Mouse (Mus musculus) MEL (cell line): ENCODE results near the gene Xrcc4. TPM values are rescaled to one million over a fixed set of nuclear protein-coding genes. Genes with fewer than 3 reads are reported as not detected.

Source experiments
- DNase-seq: peaks from one replicate; pipeline ENCODE4 v3.0.0; 2011; ENCODE audit warnings: low read depth, low spot score
- H3K27ac ChIP-seq: 2 replicates; pipeline ENCODE4 v1.5.1; 2012; ENCODE audit warnings: low read depth, mild to moderate bottlenecking, control low read depth, low read length, moderate library complexity; ENCODE audit not compliant: control insufficient read depth
- H3K27me3 ChIP-seq, 2 experiments: fragments of 150-350 bp in 1 of 2; sonication (generic) in 1 of 2; 2 replicates each; pipeline ENCODE4 v1.6.1; 2012; ENCODE audit warnings: low read length in 2 of 2, mild to moderate bottlenecking in 2 of 2, improper control_type of control experiment in 1 of 2, moderate library complexity in 1 of 2; ENCODE audit not compliant: insufficient read depth in 2 of 2, control insufficient read depth in 1 of 2
- H3K36me3 ChIP-seq, 2 experiments: 2 replicates each; pipeline ENCODE4 v1.6.1; 2012 to 2014; ENCODE audit warnings: low read length in 2 of 2, improper control_type of control experiment in 1 of 2, inconsistent platforms in 1 of 2, mild to moderate bottlenecking in 1 of 2; ENCODE audit not compliant: insufficient read depth in 2 of 2, control insufficient read depth in 1 of 2
- H3K4me1 ChIP-seq, 2 experiments: fragments of 150-350 bp in 1 of 2; sonication (generic) in 1 of 2; 2 replicates each; pipeline ENCODE4 v1.6.1; 2012; ENCODE audit warnings: low read length in 2 of 2, improper control_type of control experiment in 1 of 2, mild to moderate bottlenecking in 1 of 2; ENCODE audit not compliant: insufficient read depth in 2 of 2, control insufficient read depth in 1 of 2
- H3K4me3 ChIP-seq, 2 experiments: fragments of 150-350 bp in 1 of 2; sonication (generic) in 1 of 2; 2 replicates each; pipeline ENCODE4 v1.5.1; 2012; ENCODE audit warnings: low read depth in 2 of 2, low read length in 2 of 2, mild to moderate bottlenecking in 2 of 2, moderate library complexity in 2 of 2, control low read depth in 1 of 2, improper control_type of control experiment in 1 of 2; ENCODE audit not compliant: control insufficient read depth in 1 of 2, insufficient read depth in 1 of 2
- H3K79me2 ChIP-seq: 2 replicates; pipeline ENCODE4 v1.6.1; 2012; ENCODE audit warnings: mild to moderate bottlenecking, low read length, moderate library complexity; ENCODE audit not compliant: control insufficient read depth, poor library complexity, insufficient read depth
- H3K9ac ChIP-seq: 2 replicates; pipeline ENCODE4 v1.6.1; 2012; ENCODE audit warnings: low read depth, mild to moderate bottlenecking, control low read depth, low read length, moderate library complexity; ENCODE audit not compliant: control insufficient read depth, poor library complexity, severe bottlenecking
- H3K9me3 ChIP-seq: fragments of 150-350 bp; sonication (generic); replicated peaks from 2 replicates; pipeline ENCODE4 v1.6.1; 2012; ENCODE audit warnings: mild to moderate bottlenecking, low read length, improper control_type of control experiment, moderate library complexity; ENCODE audit not compliant: insufficient read depth
- BHLHE40 ChIP-seq: IDR thresholded peaks from 2 replicates; pipeline ENCODE4 v1.6.1; 2012; ENCODE audit warnings: low read depth, mild to moderate bottlenecking, inconsistent platforms, low read length, improper control_type of control experiment, borderline replicate concordance
- CHD2 ChIP-seq: IDR thresholded peaks from 2 replicates; pipeline ENCODE4 v1.6.1; 2011; ENCODE audit warnings: low read length, improper control_type of control experiment
- CTCF ChIP-seq, 3 experiments: IDR thresholded peaks in 2 of 3; conservative IDR thresholded peaks in 1 of 3; 2 replicates each; pipeline ENCODE4 v1.5.1; 2011 to 2012; ENCODE audit warnings: low read length in 3 of 3, low read depth in 2 of 3, mild to moderate bottlenecking in 2 of 3, improper control_type of control experiment in 1 of 3, inconsistent platforms in 1 of 3, mixed read lengths in 1 of 3, moderate library complexity in 1 of 3; ENCODE audit not compliant: control insufficient read depth in 1 of 3, insufficient read depth in 1 of 3, poor library complexity in 1 of 3, severe bottlenecking in 1 of 3
- ELF1 ChIP-seq: IDR thresholded peaks from 2 replicates; pipeline ENCODE4 v1.6.1; 2014; ENCODE audit warnings: low read depth, mild to moderate bottlenecking, inconsistent platforms, low read length, improper control_type of control experiment, moderate library complexity
- GABPA ChIP-seq: IDR thresholded peaks from 2 replicates; pipeline ENCODE4 v1.6.1; 2012; ENCODE audit warnings: low read depth, mild to moderate bottlenecking, inconsistent platforms, low read length, improper control_type of control experiment, moderate library complexity
- HCFC1 ChIP-seq: IDR thresholded peaks from 2 replicates; pipeline ENCODE4 v1.6.1; 2012; ENCODE audit warnings: low read depth, mild to moderate bottlenecking, inconsistent platforms, low read length, improper control_type of control experiment, moderate library complexity
- KAT2A ChIP-seq: conservative IDR thresholded peaks from 2 replicates; pipeline ENCODE4 v1.6.1; 2012; ENCODE audit warnings: low read depth, low read length, improper control_type of control experiment, inconsistent platforms
- MAFK ChIP-seq: IDR thresholded peaks from 2 replicates; pipeline ENCODE4 v1.6.1; 2011; ENCODE audit warnings: low read depth, mild to moderate bottlenecking, low read length, improper control_type of control experiment, borderline replicate concordance
- MAZ ChIP-seq: IDR thresholded peaks from 2 replicates; pipeline ENCODE4 v1.6.1; 2012; ENCODE audit warnings: low read depth, mild to moderate bottlenecking, inconsistent platforms, low read length, improper control_type of control experiment
- MEF2A ChIP-seq: IDR thresholded peaks from 2 replicates; pipeline ENCODE4 v1.6.1; 2014; ENCODE audit warnings: low read depth, mild to moderate bottlenecking, inconsistent platforms, low read length, improper control_type of control experiment; ENCODE audit not compliant: poor library complexity, insufficient replicate concordance, severe bottlenecking; ENCODE audit errors: extremely low read depth
- MYC ChIP-seq: IDR thresholded peaks from 2 replicates; pipeline ENCODE4 v1.6.1; 2011; ENCODE audit warnings: low read depth, mild to moderate bottlenecking, low read length, improper control_type of control experiment, moderate library complexity
- NELFE ChIP-seq: IDR thresholded peaks from 2 replicates; pipeline ENCODE4 v1.6.1; 2011; ENCODE audit warnings: low read depth, low read length, improper control_type of control experiment
- POLR2A ChIP-seq, 2 experiments: IDR thresholded peaks; 2 replicates each; pipeline ENCODE4 v1.6.1; 2011 to 2012; ENCODE audit warnings: low read length in 2 of 2, mild to moderate bottlenecking in 2 of 2, control low read depth in 1 of 2, improper control_type of control experiment in 1 of 2, low read depth in 1 of 2, moderate library complexity in 1 of 2; ENCODE audit not compliant: control insufficient read depth in 1 of 2, insufficient read depth in 1 of 2, poor library complexity in 1 of 2
- POLR2AphosphoS5 ChIP-seq: IDR thresholded peaks from 2 replicates; pipeline ENCODE4 v1.6.1; 2012; ENCODE audit warnings: low read depth, borderline replicate concordance, mild to moderate bottlenecking, inconsistent platforms, low read length, moderate library complexity, mixed read lengths
- RCOR1 ChIP-seq: IDR thresholded peaks from 2 replicates; pipeline ENCODE4 v1.6.1; 2012; ENCODE audit warnings: low read depth, mild to moderate bottlenecking, inconsistent platforms, low read length, improper control_type of control experiment
- TCF12 ChIP-seq: IDR thresholded peaks from 2 replicates; pipeline ENCODE4 v1.6.1; 2014; ENCODE audit warnings: low read depth, mild to moderate bottlenecking, inconsistent platforms, low read length, improper control_type of control experiment, moderate library complexity
- USF1 ChIP-seq: IDR thresholded peaks from 2 replicates; pipeline ENCODE4 v1.6.1; 2014; ENCODE audit warnings: low read depth, mild to moderate bottlenecking, inconsistent platforms, low read length, improper control_type of control experiment, moderate library complexity
- ZKSCAN1 ChIP-seq: IDR thresholded peaks from 2 replicates; pipeline ENCODE4 v1.6.1; 2012; ENCODE audit warnings: low read depth, mild to moderate bottlenecking, inconsistent platforms, low read length, improper control_type of control experiment, moderate library complexity
- ZMIZ1 ChIP-seq: IDR thresholded peaks from 2 replicates; pipeline ENCODE4 v1.6.1; 2012; ENCODE audit warnings: low read depth, mild to moderate bottlenecking, inconsistent platforms, low read length, improper control_type of control experiment, moderate library complexity
- ZNF384 ChIP-seq: IDR thresholded peaks from 2 replicates; pipeline ENCODE4 v1.6.1; 2012; ENCODE audit warnings: low read depth, mild to moderate bottlenecking, inconsistent platforms, low read length, improper control_type of control experiment
- polyA plus RNA-seq, 2 experiments: library from polyadenylated mRNA; stranded (reverse) in 1 of 2; unstranded in 1 of 2; fragments of >175 nt in 1 of 2; fragments of >200 nt in 1 of 2; gene quantifications; 2 replicates each; pipeline versions ENCODE4 v1.2.1 to v1.2.4; 2012; ENCODE audit warnings: low replicate concordance in 2 of 2, low read depth in 1 of 2; ENCODE audit not compliant: insufficient read length in 2 of 2, insufficient read depth in 1 of 2, missing spikeins in 1 of 2
- total RNA-seq: library from RNA; depleted of rRNA; stranded (reverse); fragments of 300-350 nt; gene quantifications from 2 replicates; pipeline ENCODE4 v1.2.3, GENCODE M21; 2012; rRNA removed

The Xrcc4 gene
- total and polyA plus RNA-seq, 3 experiments = 6.6 to 7.7 TPM; not detected in 1

DNA sequence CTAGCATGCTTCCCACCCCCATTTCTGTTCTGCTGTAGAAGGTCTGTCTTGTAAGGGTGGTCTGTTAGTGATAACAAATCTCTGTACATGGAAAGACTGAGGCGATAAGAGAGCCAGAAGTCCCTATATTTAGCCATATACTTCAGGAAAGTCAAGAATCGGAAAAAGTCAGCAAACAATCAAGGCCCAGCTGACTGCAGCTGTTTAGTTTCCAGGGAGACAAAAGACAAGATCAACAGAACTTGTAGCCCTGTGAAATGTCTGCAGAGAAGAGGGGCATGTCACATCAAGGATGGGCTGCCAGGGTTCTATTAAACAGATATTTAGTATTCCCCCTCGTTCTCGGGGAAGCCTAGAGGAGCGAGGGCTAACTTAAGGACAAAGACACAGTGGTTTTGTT is 354.3 kb downstream of the Xrcc4 start:
- no peak overlapping the region for H3K4me3 ChIP-seq
- H3K9me3 ChIP-seq = no peaks in the 10 kb centered on the region
- no peaks in the 10 kb centered on the region for H3K4me1 ChIP-seq
- no peaks in the 10 kb centered on the region for H3K36me3 ChIP-seq
- H3K9ac ChIP-seq = no peak overlapping the region
- TF ChIP-seq MAZ (no peak), TCF12 (no peak), ZKSCAN1 (no peak), ZNF384 (no peak), MAFK (no peak), ELF1 (no peak), RCOR1 (no peak), POLR2AphosphoS5 (no peak), BHLHE40 (no peak), GABPA (no peak), CTCF (IDR thresholded peaks at IDR 0.05 in 2 of 3, conservative IDR thresholded peaks at IDR 0.05 in 1 of 3; ENCODE audit: control insufficient read depth in 1 of 3, insufficient read depth in 1 of 3, low read depth in 2 of 3, low read length in 3 of 3, poor library complexity in 1 of 3, severe bottlenecking in 1 of 3) (no peak), CHD2 (no peak), HCFC1 (no peak), POLR2A (IDR thresholded peaks at IDR 0.05; ENCODE audit: control insufficient read depth in 1 of 2, insufficient read depth in 1 of 2, low read depth in 1 of 2, low read length in 2 of 2, poor library complexity in 1 of 2) (no peak), ZMIZ1 (no peak), KAT2A (no peak), NELFE (no peak), MEF2A (no peak), USF1 (no peak)
- DNase-seq = no peak
- no peak overlapping the region for H3K27ac ChIP-seq
- H3K79me2 ChIP-seq = no peaks in the 10 kb centered on the region
- H3K27me3 ChIP-seq = no peaks in the 10 kb centered on the region; a peak in 1 of 4 replicates

DNA sequence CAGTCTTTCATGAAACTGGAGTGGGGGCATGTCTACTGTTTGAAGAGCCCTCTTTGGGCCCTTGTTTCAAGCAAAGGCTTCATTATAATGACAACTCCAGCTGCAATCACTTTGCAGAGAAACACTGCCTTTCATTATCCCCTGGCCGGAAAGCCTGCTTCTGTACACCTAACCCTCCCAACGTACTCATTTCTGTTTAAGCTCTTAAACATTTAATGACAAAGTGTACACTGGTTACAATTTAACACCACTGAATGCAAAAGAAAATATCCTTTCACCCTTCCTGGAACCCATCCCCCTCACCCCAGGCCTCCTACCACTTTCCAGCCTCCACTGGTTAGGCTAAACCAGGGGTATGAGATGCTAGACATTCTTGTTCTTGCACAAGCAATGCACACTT is 362.9 kb downstream of the Xrcc4 start:
- DNase-seq = no peak
- no peaks in the 10 kb centered on the region for H3K27me3 ChIP-seq
- H3K36me3 ChIP-seq = no peaks in the 10 kb centered on the region

More for the DNA sequence above, 362.9 kb downstream of the Xrcc4 start:
- H3K79me2 ChIP-seq = no peaks in the 10 kb centered on the region
- no peaks in the 10 kb centered on the region for H3K4me1 ChIP-seq
- TF ChIP-seq CHD2 (no peak), MYC (no peak), TCF12 (no peak)
- no peak overlapping the region for H3K4me3 ChIP-seq
- H3K9me3 ChIP-seq = no peaks in the 10 kb centered on the region
- no peak overlapping the region for H3K27ac ChIP-seq
- no peak overlapping the region for H3K9ac ChIP-seq

Other genes with a start within 250 kb of the Xrcc4 start
- 19.3 and 22.5 TPM in 2 replicates for gene Tmem167, start 485 bp downstream of the Xrcc4 start, total RNA-seq
- gene Tmem167, start 485 bp downstream of the Xrcc4 start, polyA plus RNA-seq = 10 to 100 TPM in 1 of 2 experiments, not detected in 1; 15.0 TPM